Comparison of ENCODE assay signal across 39 mouse cellular contexts in the genomic region with DNA sequence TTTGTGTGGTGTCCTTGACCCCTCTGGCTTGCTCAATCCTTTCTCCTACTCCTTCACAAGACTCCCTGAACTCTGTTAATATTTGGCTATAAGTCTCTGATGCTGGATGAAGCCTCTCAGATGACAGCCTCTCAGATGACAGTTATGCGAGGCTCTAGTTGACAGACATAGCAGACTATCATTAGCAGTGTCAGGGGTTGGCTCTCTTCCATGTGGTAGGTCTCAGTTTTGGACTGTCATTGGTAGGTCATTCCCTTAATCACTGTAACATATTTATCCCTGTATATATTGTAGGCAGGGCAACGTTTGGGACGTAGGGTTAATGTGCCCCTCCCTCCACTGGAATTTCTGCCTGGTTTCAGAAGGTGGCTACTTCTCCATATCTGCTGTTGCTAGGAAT. TPM values are rescaled to one million over a fixed set of nuclear protein-coding genes. Genes with fewer than 3 reads are reported as not detected.
"Had no signal": no experiment of that assay in that cellular context is flagged by ENCODE, and none has a peak within 500 bp of the region (broad histone marks: within the 10 kb centered on the region; RNA-seq: fewer than 3 reads in every experiment).

No protein-coding gene starts in this region.

- H3K4me2 ChIP-seq: heart, embryonic 11.5 days; heart, embryonic 12.5 days; heart, embryonic 13.5 days; heart, embryonic 15.5 days; hindbrain, embryonic 12.5 days; hindbrain, embryonic 13.5 days; hindbrain, embryonic 14.5 days; hindbrain, embryonic 15.5 days; intestine, embryonic 15.5 days; kidney, embryonic 15.5 days had no signal

- H3K4me3 ChIP-seq: heart, adult 2 months; heart, embryonic 10.5 days; heart, embryonic 12.5 days; heart, embryonic 13.5 days; heart, embryonic 15.5 days; hindbrain, embryonic 10.5 days; hindbrain, embryonic 12.5 days; hindbrain, embryonic 13.5 days; hindbrain, embryonic 15.5 days; intestine, embryonic 15.5 days; kidney, embryonic 15.5 days; layer of hippocampus, adult 2 months had no signal

- H3K27me3 ChIP-seq: heart, embryonic 12.5 days; heart, embryonic 13.5 days; heart, embryonic 15.5 days; hindbrain, embryonic 12.5 days; hindbrain, embryonic 13.5 days; hindbrain, embryonic 15.5 days; intestine, embryonic 15.5 days; kidney, embryonic 15.5 days had no signal

- ATAC-seq: hindbrain, embryonic 16.5 days; hindbrain, postnatal 0 days; inflammation-experienced regulatory T-cells, adult 6 months; intestine, embryonic 15.5 days; intestine, embryonic 16.5 days; intestine, postnatal 0 days had no signal

- H3K36me3 ChIP-seq: heart, embryonic 10.5 days; heart, embryonic 12.5 days; heart, embryonic 13.5 days; heart, embryonic 15.5 days; hindbrain, embryonic 10.5 days; hindbrain, embryonic 12.5 days; hindbrain, embryonic 13.5 days; hindbrain, embryonic 15.5 days; intestine, embryonic 15.5 days; kidney, embryonic 15.5 days had no signal

- H3K9ac ChIP-seq: heart, embryonic 12.5 days; heart, embryonic 13.5 days; heart, embryonic 15.5 days; hindbrain, embryonic 12.5 days; hindbrain, embryonic 13.5 days; hindbrain, embryonic 14.5 days; hindbrain, embryonic 15.5 days; intestine, embryonic 15.5 days; kidney, embryonic 15.5 days had no signal

- H3K27ac ChIP-seq: heart, adult 2 months; heart, embryonic 10.5 days; heart, embryonic 13.5 days; heart, embryonic 15.5 days; hindbrain, embryonic 10.5 days; hindbrain, embryonic 12.5 days; hindbrain, embryonic 13.5 days; hindbrain, embryonic 14.5 days; hindbrain, embryonic 15.5 days; hindbrain, postnatal 0 days; intestine, embryonic 15.5 days; kidney, embryonic 15.5 days; kidney, postnatal 0 days; layer of hippocampus, adult 2 months had no signal

- DNase-seq: heart, adult 18-20 months; heart, adult 2 months; heart, postnatal 10 days; heart, postnatal 14 days; heart, postnatal 36 days; heart, postnatal 4 days; kidney, adult 11 months; kidney, adult 18-20 months; kidney, adult 2 months; kidney, adult 8-10 months; kidney, adult 9 months; kidney, postnatal 10 days; kidney, postnatal 14 days; kidney, postnatal 25 days; kidney, postnatal 36 days; kidney, postnatal 4 days; layer of hippocampus, adult 9-11 months had no signal

- H3K9me3 ChIP-seq: heart, embryonic 10.5 days; heart, embryonic 12.5 days; heart, embryonic 13.5 days; heart, embryonic 15.5 days; hindbrain, embryonic 10.5 days; hindbrain, embryonic 12.5 days; hindbrain, embryonic 13.5 days; hindbrain, embryonic 15.5 days; intestine, embryonic 15.5 days; kidney, embryonic 15.5 days had no signal

- H3K4me1 ChIP-seq: heart, embryonic 10.5 days; heart, embryonic 12.5 days; heart, embryonic 13.5 days; heart, embryonic 15.5 days; hindbrain, embryonic 10.5 days; hindbrain, embryonic 12.5 days; hindbrain, embryonic 13.5 days; hindbrain, embryonic 15.5 days; intestine, embryonic 15.5 days; kidney, embryonic 15.5 days had no signal

RNA-seq across cellular contexts. Expression of gene Fstl5, which starts 22.9 kb away (rescaled TPM):
- total RNA-seq: heart, adult 18-20 months; heart, adult 8-10 months; heart, postnatal 10 days; heart, postnatal 14 days; heart, postnatal 4 days; hematopoietic stem cell, adult 5-6 weeks had no signal
- polyA plus RNA-seq: heart, embryonic 10.5 days; heart, embryonic 11.5 days; heart, postnatal 0 days; kidney, postnatal 0 days had no signal
